Mouse (Mus musculus) adrenal gland, postnatal 4 days (tissue): ENCODE data around the gene Stfa2. TPM values are rescaled to one million over a fixed set of nuclear protein-coding genes. Genes with fewer than 3 reads are reported as not detected.
"Not testable (repeated sequence)": the region's sequence is repeated elsewhere in the genome, so short reads cannot be mapped to it uniquely, and the experiment has no call there.

Experiments used
- DNase-seq, 2 experiments: peaks; one replicate each; pipeline ENCODE4 v3.0.0; 2021 to 2022; ENCODE audit warnings: low spot score in 2 of 2, mixed read lengths in 2 of 2
- long read RNA-seq, 2 experiments: library from polyadenylated mRNA; stranded (forward); transcript quantifications; one replicate each; pipeline ENCODE4 v2.0.0; 2021
- total RNA-seq, 2 experiments: library from RNA; stranded (reverse); gene quantifications; 2 replicates each; pipeline ENCODE4 v1.2.3; 2021

Stfa2 gene
- total RNA-seq, result 10 to 100 TPM in 1 of 2 experiments, 1 to 10 TPM in 1; 9.0 to 29.3 TPM
- long read RNA-seq, experiment 1, transcript Stfa2-201 (3 exons, 471 nt), result major isoform, 7 of 7 reads
- long read RNA-seq, experiment 1, partial matches to known transcripts, result 0 of 7 reads
- long read RNA-seq, experiment 1, other reads (novel, unspliced or antisense), result 0 of 7 reads
- long read RNA-seq, experiment 2, result 0 reads

GRCm38 (mm10) chr16:36408357-36408756, at the start of gene Stfa2:
Gene Stfa2 (minus strand): TSS chr16:36408457.
- DNase-seq, result no peak

- DNase-seq, result no peak
Observed at GRCm38 (mm10) chr16:36455342-36455802, 47.1 kb upstream of the Stfa2 start, which contains the start of gene Stfa3. Gene Stfa3 (minus strand): TSS chr16:36455392.

- DNase-seq, result not testable (repeated sequence)
Observed at GRCm38 (mm10) chr16:36420979-36421378, 12.7 kb upstream of the Stfa2 start.

- no peak for DNase-seq
Observed at GRCm38 (mm10) chr16:36389060-36389459, 19.2 kb downstream of the Stfa2 start.

GRCm38 (mm10) chr16:36367648-36368047, 40.6 kb downstream of the Stfa2 start, which contains the start of gene BC100530:
Gene BC100530 (minus strand): TSS chr16:36367748.
- DNase-seq, result not testable (repeated sequence)

Other genes starting within 250 kb of the Stfa2 start
- 10 to 100 TPM; 18.3 to 52.8 TPM for gene Gm5483, start 224.2 kb downstream of the Stfa2 start, total RNA-seq
- not detected for gene Gm5416, start 198.1 kb downstream of the Stfa2 start, total RNA-seq
- 1 to 10 TPM; 1.6 to 9.7 TPM for gene 2010005H15Rik, start 187.0 kb downstream of the Stfa2 start, total RNA-seq
- gene Stfa1, start 131.5 kb downstream of the Stfa2 start, total RNA-seq, result 10 to 100 TPM; 28.2 to 83.6 TPM
- gene BC117090, start 74.1 kb downstream of the Stfa2 start, total RNA-seq, result 1 to 10 TPM in 1 of 2 experiments, not detected in 1; 1.1 TPM
- 10 to 100 TPM; 20.7 to 68.0 TPM for gene BC100530, start 40.7 kb downstream of the Stfa2 start, total RNA-seq
- 10 to 100 TPM; 14.2 to 40.7 TPM for gene Stfa3, start 46.9 kb upstream of the Stfa2 start, total RNA-seq
- 1 to 10 TPM in 1 of 2 experiments, under 1 TPM in 1; 0.14 to 2.9 TPM for gene Casr, start 153.7 kb upstream of the Stfa2 start, total RNA-seq